Mouse (Mus musculus) limb, embryonic 12.5 days (tissue): ENCODE results near the gene Clip2. TPM values are rescaled to one million over a fixed set of nuclear protein-coding genes. Genes with fewer than 3 reads are reported as not detected.
"Not testable (repeated sequence)": the region's sequence is repeated elsewhere in the genome, so short reads cannot be mapped to it uniquely, and the experiment has no call there.

Source experiments
- ATAC-seq: fragments of 200-750 bp; cut with Nextera tagmentation; 2 replicates; pipeline ENCODE4 v1.8.0; 2017; ENCODE audit warnings: low read depth, moderate TSS enrichment; ENCODE audit not compliant: insufficient number of reproducible peaks, insufficient read depth, low FRiP score, low TSS enrichment
- H3K27ac ChIP-seq: fragments of 300-500 bp; sonication (generic); 2 replicates; pipeline ENCODE4 v1.5.1; 2016; ENCODE audit warnings: mild to moderate bottlenecking, moderate library complexity
- H3K27me3 ChIP-seq: fragments of 300-500 bp; sonication (generic); 2 replicates; pipeline ENCODE4 v1.6.1; 2016; ENCODE audit warnings: mild to moderate bottlenecking, moderate library complexity
- H3K36me3 ChIP-seq: fragments of 300-500 bp; sonication (generic); 2 replicates; pipeline ENCODE4 v1.6.1; 2016; ENCODE audit warnings: mild to moderate bottlenecking, moderate library complexity
- H3K4me1 ChIP-seq: fragments of 300-500 bp; sonication (generic); replicated peaks from 2 replicates; pipeline ENCODE4 v1.6.1; 2016
- H3K4me2 ChIP-seq: fragments of 300-500 bp; sonication (generic); 2 replicates; pipeline ENCODE4 v1.6.1; 2016; ENCODE audit warnings: mild to moderate bottlenecking, moderate library complexity
- H3K4me3 ChIP-seq: fragments of 300-500 bp; sonication (generic); replicated peaks from 2 replicates; pipeline ENCODE4 v1.5.1; 2016; ENCODE audit warnings: mild to moderate bottlenecking
- H3K9ac ChIP-seq: fragments of 300-500 bp; sonication (generic); replicated peaks from 2 replicates; pipeline ENCODE4 v1.6.1; 2016; ENCODE audit warnings: mild to moderate bottlenecking, moderate library complexity
- H3K9me3 ChIP-seq: fragments of 300-500 bp; sonication (generic); 2 replicates; pipeline ENCODE4 v1.6.1; 2016; ENCODE audit warnings: mild to moderate bottlenecking, moderate library complexity
- WGBS: fragments of 180-500 bp; shearing (Covaris S2); methylation state at CpG from one replicate; pipeline ENCODE4 v1.1.7; 2016; 5-methylcytosine and 5-hydroxymethylcytosine counted together
- polyA plus RNA-seq: library from polyadenylated mRNA; unstranded; fragments of >200 nt; fragmentation: Nextera tagmentation; extraction: Ambion mirVana; gene quantifications from 2 replicates; pipeline ENCODE4 v1.2.1, GENCODE M21; 2016

Gene Clip2
- polyA plus RNA-seq, 1 experiment from 2014 or later: 6.6 TPM

DNA sequence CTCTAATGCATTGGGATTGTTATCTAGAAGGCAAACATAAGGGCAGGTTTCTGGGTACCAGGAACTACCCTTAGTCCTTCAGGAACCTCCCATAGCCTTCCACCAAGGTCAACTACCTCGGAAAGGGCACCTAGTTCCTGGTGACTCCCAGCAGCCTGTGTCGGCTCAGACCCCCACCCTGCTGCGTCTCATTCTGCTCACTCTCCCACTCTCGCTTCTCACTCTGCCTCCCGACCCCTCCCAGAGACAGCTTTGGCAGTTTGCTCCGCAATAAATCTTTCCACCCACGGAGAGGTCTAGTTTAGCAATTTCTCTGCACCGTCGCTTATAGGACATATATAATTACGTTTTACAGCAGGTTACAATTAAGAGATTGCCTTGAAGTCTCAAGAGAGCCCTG is 64.2 kb downstream of the Clip2 start:
- no peak overlapping the region for H3K9ac ChIP-seq
- ATAC-seq: no peak
- no peak overlapping the region for H3K4me2 ChIP-seq
- 34% methylated on average over 10 of the region's 10 CpGs for WGBS
- H3K4me3 ChIP-seq: no peak overlapping the region
- H3K9me3 ChIP-seq: no peaks in the 10 kb centered on the region
- H3K4me1 ChIP-seq: peaks cover 14% of the 10 kb centered on the region; the same call in 1 of the 2 replicates
- peaks cover 38% of the 10 kb centered on the region for H3K36me3 ChIP-seq
- no peaks in the 10 kb centered on the region for H3K27me3 ChIP-seq
- no peak overlapping the region for H3K27ac ChIP-seq

DNA sequence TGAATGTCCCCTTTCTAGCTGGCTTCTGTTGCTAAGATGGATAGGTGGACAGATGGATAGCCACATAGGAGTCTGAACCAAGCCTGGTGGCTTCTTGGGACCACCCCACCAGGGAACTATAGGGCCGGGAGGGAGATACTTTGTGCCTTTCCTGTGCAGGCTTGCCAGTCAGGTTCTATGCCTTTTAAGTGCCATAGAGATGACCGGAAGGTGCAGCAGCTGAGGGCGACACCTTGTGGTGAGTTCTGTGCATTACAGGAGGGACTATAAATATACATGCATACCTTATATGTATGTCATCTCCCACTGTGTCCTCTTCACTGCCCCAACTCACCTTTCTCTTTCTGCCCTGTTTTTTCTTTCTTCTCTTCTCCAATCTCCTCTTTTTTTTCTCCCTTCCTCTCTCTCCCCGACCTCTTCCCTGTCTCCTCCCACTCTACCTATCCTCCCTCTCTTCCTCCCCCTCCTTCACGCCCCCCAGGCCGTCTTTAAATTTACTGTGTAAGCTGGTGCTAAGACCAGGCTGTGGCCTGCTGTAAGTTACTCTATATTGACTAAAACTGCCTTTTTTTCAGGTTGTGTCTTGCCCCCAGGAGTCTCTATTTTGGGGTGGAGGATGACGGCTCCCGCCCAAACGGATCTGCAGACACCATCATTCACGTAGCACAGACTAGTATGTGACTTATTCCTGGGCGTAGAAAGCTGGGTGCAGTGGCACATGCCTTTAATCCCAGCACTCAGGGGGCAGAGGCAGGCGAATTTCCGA is 66.2 kb downstream of the Clip2 start:
- no peak overlapping the region for H3K4me2 ChIP-seq

DNA sequence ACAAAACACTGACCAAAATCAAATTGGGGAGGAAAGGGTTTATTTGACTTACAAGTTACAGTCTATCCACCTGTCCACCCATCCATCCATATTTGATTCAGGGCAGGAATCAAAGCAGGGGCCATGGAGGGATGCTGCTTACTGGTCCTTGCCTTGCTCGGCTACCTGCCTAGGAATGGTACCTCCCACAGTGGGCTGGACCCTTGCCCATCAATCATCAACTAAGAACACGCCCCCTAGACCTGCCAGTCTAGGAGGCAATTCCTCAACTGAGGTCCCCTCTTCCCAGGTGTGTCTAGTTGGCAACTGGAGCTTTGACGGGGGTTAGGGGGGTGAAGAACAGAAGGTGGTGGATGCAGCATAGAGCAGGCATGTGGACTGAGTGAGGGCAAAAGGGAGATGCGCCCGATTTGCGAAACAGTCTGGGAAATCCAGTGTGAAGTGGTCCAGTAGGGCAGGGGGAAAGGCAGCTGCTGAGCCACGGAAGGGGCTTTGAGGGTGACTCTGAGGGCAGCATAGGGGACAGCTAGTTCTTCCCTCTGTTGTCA is 67.0 kb downstream of the Clip2 start:
- Histone ChIP-seq H3K9me3 (no peaks in the 10 kb centered on the region), H3K27ac (no peak overlapping the region), H3K9ac (no peak overlapping the region), H3K4me2 (no peak overlapping the region), H3K4me3 (no peak overlapping the region), H3K36me3 (peaks cover 13% of the 10 kb centered on the region), H3K27me3 (no peaks in the 10 kb centered on the region), H3K4me1 (peaks cover 14% of the 10 kb centered on the region; the same call in 1 of the 2 replicates)
- no peak for ATAC-seq
- WGBS: 83% methylated on average over 7 of the region's 7 CpGs

More for the DNA sequence above, 66.2 kb downstream of the Clip2 start:
- H3K27ac ChIP-seq: no peak overlapping the region
- H3K36me3 ChIP-seq: peaks cover 21% of the 10 kb centered on the region
- H3K9ac ChIP-seq: no peak overlapping the region
- no peak overlapping the region for H3K4me3 ChIP-seq
- no peaks in the 10 kb centered on the region for H3K27me3 ChIP-seq
- WGBS: 60% methylated on average over 13 of the region's 13 CpGs
- peaks cover 14% of the 10 kb centered on the region; the same call in 1 of the 2 replicates for H3K4me1 ChIP-seq
- no peaks in the 10 kb centered on the region for H3K9me3 ChIP-seq
- peak; percentile 54; the same call in 1 of the 2 replicates for ATAC-seq

DNA sequence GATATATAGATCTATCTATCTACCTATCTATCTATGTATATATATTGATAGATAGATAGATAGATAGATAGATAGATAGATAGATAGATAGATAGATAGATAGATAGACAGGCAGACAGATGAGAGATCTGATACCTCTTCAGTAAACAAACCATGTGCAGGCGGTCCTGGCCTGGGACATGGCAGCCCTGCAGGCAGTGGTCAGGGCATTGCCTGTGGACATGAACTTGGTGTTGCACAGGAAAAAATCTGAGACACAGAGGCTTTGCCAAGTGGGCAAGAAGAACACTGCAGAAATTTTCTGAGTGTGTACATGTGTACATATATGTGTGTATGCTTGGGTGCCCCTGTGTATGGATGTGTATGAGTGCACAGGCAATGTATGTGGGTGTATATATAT is 68.9 kb downstream of the Clip2 start:
- Histone ChIP-seq H3K4me2 (no peak overlapping the region), H3K9me3 (no peaks in the 10 kb centered on the region), H3K4me3 (no peak overlapping the region), H3K9ac (no peak overlapping the region), H3K4me1 (0 out of 2 replicates have a peak, but pooled peaks cover 3% of the 10 kb centered on the region), H3K27ac (no peak overlapping the region), H3K27me3 (no peaks in the 10 kb centered on the region), H3K36me3 (no peaks in the 10 kb centered on the region)
- ATAC-seq: no peak
- WGBS: 64% methylated on average over 1 of the region's 1 CpGs

DNA sequence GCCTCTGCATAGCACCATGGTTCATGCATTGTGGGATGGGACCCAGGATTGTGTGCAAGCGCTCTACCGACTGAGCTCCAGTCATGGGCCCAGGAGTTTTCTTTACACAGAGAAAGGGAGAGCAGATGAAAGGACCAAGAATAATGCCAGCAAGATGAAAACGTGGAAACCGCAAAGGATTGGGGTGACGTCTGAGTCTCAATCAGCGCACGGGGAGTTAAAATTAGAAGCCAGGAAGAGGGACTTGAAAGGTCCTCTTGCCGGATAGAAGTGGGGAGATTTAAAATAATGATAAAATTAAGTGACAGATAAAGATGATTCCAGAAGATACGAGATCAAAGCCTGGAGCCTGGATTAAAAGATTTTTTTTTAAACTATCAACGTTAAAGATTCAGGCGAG is 69.9 kb downstream of the Clip2 start:
- Histone ChIP-seq H3K4me3 (no peak overlapping the region), H3K36me3 (no peaks in the 10 kb centered on the region), H3K9ac (no peak overlapping the region), H3K9me3 (no peaks in the 10 kb centered on the region), H3K4me1 (no peaks in the 10 kb centered on the region), H3K27me3 (no peaks in the 10 kb centered on the region), H3K27ac (no peak overlapping the region), H3K4me2 (no peak overlapping the region)
- ATAC-seq: no peak
- WGBS: 67% methylated on average over 11 of the region's 11 CpGs

DNA sequence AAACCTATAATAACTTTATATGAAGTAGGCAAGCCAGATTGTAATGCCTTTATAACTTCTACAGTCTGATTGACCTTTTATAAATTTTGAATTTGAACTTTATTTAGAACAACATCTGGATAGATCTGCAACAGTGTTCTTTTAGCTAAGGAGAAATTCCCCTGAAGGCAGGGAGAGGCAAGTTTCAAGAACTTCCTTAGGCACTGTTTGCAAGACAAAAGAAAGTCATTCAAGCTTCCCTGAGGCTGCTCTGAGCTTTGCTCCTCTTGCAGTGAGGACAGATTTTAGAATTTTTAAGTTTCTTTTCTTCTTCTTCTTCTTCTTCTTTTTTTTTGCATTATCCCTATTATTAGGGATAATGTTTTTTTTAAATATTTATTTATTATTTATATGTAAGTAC is 73.3 kb downstream of the Clip2 start:
- not testable (repeated sequence) for H3K9ac ChIP-seq, H3K4me2 ChIP-seq, H3K36me3 ChIP-seq, H3K27ac ChIP-seq, H3K4me3 ChIP-seq, H3K27me3 ChIP-seq, H3K4me1 ChIP-seq, ATAC-seq
- H3K9me3 ChIP-seq: peaks cover 18% of the 10 kb centered on the region; the same call in 1 of the 2 replicates

DNA sequence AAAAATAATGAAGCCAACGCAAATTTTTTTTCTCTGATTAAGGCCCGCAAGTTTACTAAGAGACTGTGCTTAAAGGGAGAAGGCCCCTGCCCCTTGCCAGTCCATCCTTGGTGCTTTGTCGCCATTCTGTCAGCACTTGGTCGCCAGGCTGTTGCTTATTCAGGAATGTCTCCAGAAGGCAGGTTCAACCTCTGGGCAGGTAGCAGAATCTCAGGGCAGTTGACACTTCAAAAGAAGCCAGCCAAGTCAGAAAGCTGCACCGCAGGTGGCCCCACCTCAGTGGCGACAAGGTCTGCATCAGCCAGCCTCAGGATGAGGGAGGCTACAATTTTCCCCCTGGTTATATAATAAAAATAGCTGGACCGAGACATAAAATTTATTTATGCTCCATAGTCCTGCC is 76.5 kb downstream of the Clip2 start:
- ATAC-seq: not testable (repeated sequence)

DNA sequence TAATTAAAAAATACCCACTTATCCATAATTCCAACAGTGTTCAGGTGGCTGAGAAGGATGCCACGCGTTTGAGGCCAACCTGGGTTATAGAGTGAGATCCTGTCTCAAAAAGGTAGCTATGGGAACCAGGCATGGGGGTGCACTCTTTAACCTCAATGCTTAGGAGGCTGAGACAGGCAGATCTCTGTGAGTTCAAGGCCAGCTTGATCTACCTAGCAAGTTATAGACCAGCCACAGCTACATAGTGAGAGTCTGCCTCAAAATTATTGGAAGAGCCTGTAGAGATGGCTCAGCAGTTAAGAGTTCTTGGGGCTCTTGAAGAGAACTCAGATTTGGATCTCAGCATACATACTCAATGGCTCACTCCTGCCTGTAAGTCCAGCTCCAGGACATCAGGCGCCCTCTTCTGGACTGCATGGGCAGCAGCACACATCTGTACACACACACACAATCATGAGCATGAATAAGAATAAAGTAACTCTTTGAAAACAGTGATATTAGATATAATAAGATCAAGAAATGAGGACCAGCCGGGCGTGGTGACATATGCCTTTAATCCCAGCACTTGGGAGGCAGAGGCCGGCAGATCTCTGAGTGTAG is 77.1 kb downstream of the Clip2 start:
- 90% methylated on average over 6 of the region's 6 CpGs for WGBS
- no peaks in the 10 kb centered on the region for H3K27me3 ChIP-seq
- H3K4me3 ChIP-seq: no peak overlapping the region
- H3K4me2 ChIP-seq: no peak overlapping the region
- ATAC-seq: no peak
- H3K36me3 ChIP-seq: no peaks in the 10 kb centered on the region
- no peak overlapping the region for H3K9ac ChIP-seq
- no peaks in the 10 kb centered on the region for H3K4me1 ChIP-seq
- no peak overlapping the region for H3K27ac ChIP-seq
- H3K9me3 ChIP-seq: peaks cover 18% of the 10 kb centered on the region; the same call in 1 of the 2 replicates

More for the DNA sequence above, 76.5 kb downstream of the Clip2 start:
- H3K27me3 ChIP-seq, H3K9ac ChIP-seq, H3K4me2 ChIP-seq, H3K4me1 ChIP-seq, H3K36me3 ChIP-seq, H3K4me3 ChIP-seq, H3K27ac ChIP-seq: not testable (repeated sequence)
- 88% methylated on average over 7 of the region's 7 CpGs for WGBS
- peaks cover 18% of the 10 kb centered on the region; the same call in 1 of the 2 replicates for H3K9me3 ChIP-seq

DNA sequence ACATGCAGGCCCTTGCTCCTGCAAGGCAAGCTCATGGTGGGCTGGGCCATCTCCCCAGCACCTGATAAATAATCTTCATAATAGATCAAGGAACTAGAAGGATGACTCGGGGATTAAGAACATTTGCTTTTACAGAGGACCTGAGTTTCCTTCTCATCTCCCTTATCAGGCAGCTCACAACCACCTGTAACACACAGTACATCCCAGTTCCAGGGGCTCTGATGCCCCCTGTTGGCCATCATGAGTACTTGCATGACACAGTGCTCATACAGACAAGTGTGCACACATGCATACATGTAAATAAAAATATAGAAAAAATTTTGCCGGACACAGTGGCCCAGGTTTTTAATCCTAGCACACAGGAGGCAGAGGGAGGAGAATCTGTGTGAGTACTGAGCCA is 78.3 kb downstream of the Clip2 start:
- H3K9ac ChIP-seq: no peak overlapping the region
- H3K36me3 ChIP-seq: no peaks in the 10 kb centered on the region
- no peak for ATAC-seq
- 97% methylated on average over 2 of the region's 2 CpGs for WGBS
- H3K4me2 ChIP-seq: no peak overlapping the region
- H3K27me3 ChIP-seq: no peaks in the 10 kb centered on the region
- no peak overlapping the region for H3K27ac ChIP-seq
- H3K4me3 ChIP-seq: no peak overlapping the region
- H3K4me1 ChIP-seq: no peaks in the 10 kb centered on the region
- H3K9me3 ChIP-seq: peaks cover 18% of the 10 kb centered on the region; the same call in 1 of the 2 replicates

DNA sequence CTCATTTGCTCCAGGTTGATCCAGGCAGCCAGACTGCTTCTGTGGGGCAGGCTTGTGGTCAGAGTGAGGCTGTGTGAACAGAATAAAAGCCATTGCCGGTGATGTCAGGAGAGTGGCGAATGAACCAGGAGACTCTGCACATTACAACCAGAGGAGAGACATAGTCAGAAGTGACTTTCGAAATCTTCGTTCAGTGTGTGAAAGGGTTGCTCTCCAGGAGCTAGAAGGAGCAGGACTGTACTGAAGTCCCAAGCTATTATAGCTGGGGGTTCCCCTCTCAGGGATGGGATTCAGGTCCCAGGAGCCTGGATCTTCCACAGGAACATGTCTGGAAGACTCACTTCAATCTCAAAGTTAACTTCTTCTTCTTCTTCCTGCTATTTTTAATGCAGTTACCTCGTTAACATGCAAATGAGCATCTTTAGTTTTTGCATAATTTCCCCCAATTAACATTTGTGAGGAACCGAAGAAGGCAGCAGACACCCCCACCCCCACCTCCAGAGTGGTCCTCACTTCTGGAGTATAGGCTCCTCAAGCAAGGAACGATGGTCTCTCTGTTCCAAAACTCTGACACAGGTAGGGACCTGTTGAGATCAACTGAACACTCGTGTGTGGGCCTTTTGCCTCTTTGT is 81.6 kb downstream of the Clip2 start:
- Histone ChIP-seq H3K4me2 (no peak overlapping the region), H3K4me1 (peaks cover 11% of the 10 kb centered on the region), H3K9me3 (peaks cover 11% of the 10 kb centered on the region; the same call in 1 of the 2 replicates), H3K27me3 (no peaks in the 10 kb centered on the region), H3K4me3 (no peak overlapping the region), H3K27ac (no peak overlapping the region), H3K9ac (no peak overlapping the region), H3K36me3 (no peaks in the 10 kb centered on the region)
- no peak for ATAC-seq
- 82% methylated on average over 8 of the region's 8 CpGs for WGBS

DNA sequence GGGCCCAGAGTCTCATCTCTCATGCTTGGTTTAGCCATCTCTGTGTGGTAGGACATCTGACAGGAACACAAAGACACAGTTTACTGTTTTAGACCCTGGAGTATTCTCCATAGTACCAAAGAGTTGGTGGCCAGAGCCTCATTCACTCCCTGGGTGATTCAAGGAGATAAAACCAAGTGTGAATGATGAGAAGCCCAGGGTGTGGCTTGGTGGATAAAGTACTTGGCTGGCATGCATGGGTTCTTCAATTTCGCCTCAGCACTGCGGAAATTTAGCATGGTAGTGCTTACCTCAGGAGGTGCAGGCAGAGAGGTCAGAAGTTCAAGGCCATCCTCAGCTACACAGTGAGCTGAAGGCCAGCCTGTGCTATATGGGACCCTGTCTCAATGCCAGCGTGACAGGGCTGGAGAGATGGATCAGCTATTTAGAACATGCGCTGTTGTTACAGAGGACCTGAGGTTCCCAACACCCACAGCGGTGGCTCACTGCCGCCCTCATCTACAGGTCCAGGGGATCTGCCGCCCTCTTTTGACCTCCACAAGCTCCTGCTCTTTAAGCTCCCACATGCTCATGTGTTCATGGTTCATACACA is 82.6 kb downstream of the Clip2 start:
- WGBS: 86% methylated on average over 7 of the region's 7 CpGs
- 0 out of 2 replicates have a peak, but pooled peaks cover under 1% of the 10 kb centered on the region for H3K9me3 ChIP-seq
- no peak overlapping the region for H3K4me2 ChIP-seq
- H3K27ac ChIP-seq: no peak overlapping the region
- no peak for ATAC-seq
- H3K4me1 ChIP-seq: peaks cover 11% of the 10 kb centered on the region
- H3K9ac ChIP-seq: no peak overlapping the region
- no peak overlapping the region for H3K4me3 ChIP-seq
- no peaks in the 10 kb centered on the region for H3K27me3 ChIP-seq
- no peaks in the 10 kb centered on the region for H3K36me3 ChIP-seq
